Mouse (Mus musculus): ENCODE results near the gene Slc22a12. TPM values are rescaled to one million over a fixed set of nuclear protein-coding genes. Genes with fewer than 3 reads are reported as not detected.

Slc22a12 gene
- 0.10 TPM in 1 of 2 replicates, not detected in the other for polyA plus RNA-seq (2015; fragmentation: Nextera tagmentation; extraction: Ambion mirVana)

DNA sequence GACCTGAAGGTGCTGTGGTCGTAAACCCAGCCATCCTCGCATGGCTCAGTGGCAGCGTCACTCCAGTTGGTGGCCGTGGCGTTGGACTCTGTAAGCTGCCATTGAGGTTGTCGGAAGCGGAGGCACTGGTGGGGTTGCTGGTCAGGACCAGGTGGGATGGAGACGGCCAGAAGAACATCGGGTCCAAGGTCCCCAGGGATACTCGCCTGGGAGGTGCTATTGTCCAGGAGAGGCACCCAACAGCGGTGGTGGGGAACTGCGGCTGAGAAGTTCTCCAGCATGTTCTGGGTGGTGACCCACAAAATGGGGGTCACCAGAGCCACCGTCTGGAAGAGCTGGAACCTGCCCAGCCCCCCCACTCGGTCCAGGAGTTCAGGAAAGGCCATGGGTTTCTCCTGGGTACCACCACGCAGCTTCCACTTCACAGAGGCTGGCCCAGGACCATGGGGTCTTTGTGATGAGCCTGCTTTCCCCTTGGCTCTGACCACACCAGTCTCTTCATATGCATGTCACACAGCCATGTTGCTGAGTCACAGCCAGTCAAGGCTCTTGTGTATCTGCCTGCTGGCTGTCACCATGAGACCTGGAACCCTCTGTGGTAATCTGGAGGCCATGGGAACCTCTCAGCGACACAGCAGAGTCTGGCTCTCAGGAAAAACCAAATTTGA is at the start of gene Slc22a12:
TSS of gene Slc22a12 (minus strand) at position 666 of the 668 bp plus-strand sequence.
- H3K4me1 ChIP-seq: no peaks in the 10 kb centered on the region
- ATAC-seq (replicated peaks): no peak
- H3K36me3 ChIP-seq: no peaks in the 10 kb centered on the region
- H3K4me2 ChIP-seq (replicated peaks): no peak within 1 kb of the TSS
- H3K9me3 ChIP-seq: no peaks in the 10 kb centered on the region
- no peak within 1 kb of the TSS for H3K27ac ChIP-seq (replicated peaks)
- WGBS: 92% methylated on average over 16 of the region's 16 CpGs
- no peak within 1 kb of the TSS for H3K9ac ChIP-seq (replicated peaks)
- H3K4me3 ChIP-seq: no peak within 1 kb of the TSS
- H3K27me3 ChIP-seq: no peaks in the 10 kb centered on the region

DNA sequence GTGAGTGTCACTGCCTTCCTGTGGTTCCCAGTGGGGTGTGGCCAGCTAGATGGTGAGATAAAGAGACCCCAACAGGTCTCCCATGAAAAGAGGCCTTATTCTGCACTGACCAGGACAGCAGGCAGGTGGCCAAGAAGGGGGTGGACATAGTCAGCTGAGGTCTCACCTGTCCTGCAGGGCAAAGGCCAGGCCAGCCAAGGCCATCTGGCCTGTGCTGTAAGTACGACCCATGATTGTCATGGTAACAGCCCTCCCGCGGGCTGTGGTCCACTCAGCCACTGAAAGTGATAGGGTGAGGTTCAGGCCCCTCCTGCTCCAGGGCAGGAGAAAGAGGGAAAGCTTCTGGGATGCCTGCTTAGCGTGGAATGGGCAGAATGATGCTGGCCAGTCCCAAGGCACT is 29.2 kb upstream of the Slc22a12 start:
- Histone ChIP-seq H3K9ac (replicated peaks) (no peak overlapping the region), H3K36me3 (no peaks in the 10 kb centered on the region), H3K9me3 (no peaks in the 10 kb centered on the region), H3K27me3 (no peaks in the 10 kb centered on the region), H3K4me2 (replicated peaks) (no peak overlapping the region), H3K27ac (replicated peaks) (no peak overlapping the region), H3K4me1 (peaks cover 4% of the 10 kb centered on the region), H3K4me3 (no peak overlapping the region)
- ATAC-seq (replicated peaks): no peak
- 39% methylated on average over 4 of the region's 4 CpGs for WGBS

DNA sequence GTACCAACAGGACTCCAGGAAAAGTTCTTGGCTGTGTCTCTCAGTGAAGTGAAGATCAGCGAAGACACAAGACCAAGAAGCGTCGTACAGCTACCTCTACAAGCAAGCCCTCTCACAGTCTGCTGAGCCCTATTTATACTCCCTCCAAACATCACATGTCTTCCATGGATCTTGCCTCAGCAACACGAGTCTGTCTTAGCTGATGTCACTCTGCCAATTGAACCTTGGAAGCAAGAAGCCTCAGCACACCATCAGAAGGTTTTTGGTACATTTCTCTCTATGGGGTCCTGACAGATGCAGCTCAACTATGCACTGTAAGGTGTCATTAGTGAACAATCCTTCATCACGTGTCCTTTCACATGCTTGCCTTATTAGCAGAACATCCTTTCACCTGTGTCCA is 28.6 kb upstream of the Slc22a12 start:
- no peak for ATAC-seq (replicated peaks)
- Histone ChIP-seq H3K27ac (replicated peaks) (no peak overlapping the region), H3K4me2 (replicated peaks) (no peak overlapping the region), H3K4me1 (no peaks in the 10 kb centered on the region), H3K36me3 (no peaks in the 10 kb centered on the region), H3K9ac (replicated peaks) (no peak overlapping the region), H3K4me3 (no peak overlapping the region), H3K27me3 (no peaks in the 10 kb centered on the region), H3K9me3 (no peaks in the 10 kb centered on the region)
- 73% methylated on average over 5 of the region's 5 CpGs for WGBS

DNA sequence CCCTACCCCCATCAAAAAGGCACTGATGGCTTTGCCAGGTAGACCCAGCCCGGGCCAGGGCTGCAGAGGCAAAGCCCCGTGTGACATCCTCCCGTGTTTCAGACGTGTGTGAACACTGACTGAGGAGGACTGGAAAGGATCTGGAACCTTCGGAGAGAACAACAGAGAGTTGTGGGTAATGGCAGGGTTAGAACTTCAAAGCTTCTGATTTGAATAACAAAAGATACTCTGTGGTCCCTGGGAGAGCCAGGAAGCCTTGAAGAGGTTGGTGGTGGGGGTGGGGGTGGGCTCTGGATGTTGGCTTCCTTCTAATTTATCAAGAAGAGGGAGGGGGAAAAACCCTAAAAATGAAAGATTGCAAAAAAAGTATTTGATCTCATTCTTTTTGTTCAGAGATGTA is 26.7 kb upstream of the Slc22a12 start:
- Histone ChIP-seq H3K4me3 (no peak overlapping the region), H3K27ac (replicated peaks) (no peak overlapping the region)
- WGBS: 25% methylated on average over 5 of the region's 5 CpGs

DNA sequence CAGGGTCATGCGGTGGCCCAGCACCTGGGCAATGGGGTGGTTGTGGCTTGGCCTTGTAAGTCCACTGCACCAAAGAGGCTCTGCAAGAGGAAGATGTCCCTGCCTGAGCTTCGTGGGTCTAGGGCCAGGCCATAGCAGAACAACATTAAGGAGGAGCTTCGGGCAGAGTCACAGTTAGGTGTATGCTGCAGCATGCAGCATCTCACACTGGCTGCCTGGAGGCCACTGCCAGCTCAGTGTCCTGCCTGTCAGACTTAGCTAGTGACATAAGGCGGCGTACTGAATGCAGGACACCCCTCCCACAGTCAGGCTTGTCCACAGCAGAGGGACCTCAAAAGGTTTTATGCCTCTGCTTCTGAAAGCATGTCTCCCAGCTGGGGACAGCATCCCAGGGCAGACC is 26.2 kb upstream of the Slc22a12 start:
- H3K36me3 ChIP-seq: no peaks in the 10 kb centered on the region
- WGBS: 76% methylated on average over 5 of the region's 5 CpGs
- H3K4me1 ChIP-seq: no peaks in the 10 kb centered on the region
- no peak for ATAC-seq (replicated peaks)
- H3K9ac ChIP-seq (replicated peaks): no peak overlapping the region
- H3K27ac ChIP-seq (replicated peaks): no peak overlapping the region
- no peaks in the 10 kb centered on the region for H3K9me3 ChIP-seq
- no peaks in the 10 kb centered on the region for H3K27me3 ChIP-seq
- no peak overlapping the region for H3K4me2 ChIP-seq (replicated peaks)
- no peak overlapping the region for H3K4me3 ChIP-seq

More for the DNA sequence above, 26.7 kb upstream of the Slc22a12 start:
- no peak overlapping the region for H3K4me2 ChIP-seq (replicated peaks)
- H3K4me1 ChIP-seq: no peaks in the 10 kb centered on the region
- no peaks in the 10 kb centered on the region for H3K27me3 ChIP-seq
- no peaks in the 10 kb centered on the region for H3K9me3 ChIP-seq
- no peak overlapping the region for H3K9ac ChIP-seq (replicated peaks)
- H3K36me3 ChIP-seq: no peaks in the 10 kb centered on the region
- no peak for ATAC-seq (replicated peaks)

DNA sequence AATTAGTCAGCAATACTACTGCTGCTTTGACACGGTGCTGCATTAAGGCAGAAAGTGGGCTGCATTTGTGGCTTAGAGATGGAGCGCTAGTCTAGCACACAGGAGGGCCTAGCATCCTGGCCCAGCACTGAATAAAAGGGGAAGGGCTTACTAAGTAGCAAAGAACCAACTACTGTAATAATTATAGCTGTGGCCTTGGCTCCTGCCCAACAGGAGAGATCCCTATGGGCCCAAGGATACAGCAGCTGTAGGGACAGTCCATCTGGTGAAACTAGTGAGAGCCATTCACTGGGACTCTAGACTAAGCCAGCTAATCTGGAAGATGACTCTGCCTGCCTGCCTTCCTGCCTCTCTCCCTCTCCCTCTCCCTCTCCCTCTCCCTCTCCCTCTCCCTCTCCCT is 23.6 kb upstream of the Slc22a12 start:
- Histone ChIP-seq H3K27me3 (no peaks in the 10 kb centered on the region), H3K9me3 (no peaks in the 10 kb centered on the region), H3K4me2 (replicated peaks) (no peak overlapping the region), H3K36me3 (no peaks in the 10 kb centered on the region), H3K4me1 (no peaks in the 10 kb centered on the region), H3K9ac (replicated peaks) (no peak overlapping the region), H3K27ac (replicated peaks) (no peak overlapping the region), H3K4me3 (no peak overlapping the region)
- ATAC-seq (replicated peaks): no peak
- WGBS: 51% methylated on average over 2 of the region's 2 CpGs

DNA sequence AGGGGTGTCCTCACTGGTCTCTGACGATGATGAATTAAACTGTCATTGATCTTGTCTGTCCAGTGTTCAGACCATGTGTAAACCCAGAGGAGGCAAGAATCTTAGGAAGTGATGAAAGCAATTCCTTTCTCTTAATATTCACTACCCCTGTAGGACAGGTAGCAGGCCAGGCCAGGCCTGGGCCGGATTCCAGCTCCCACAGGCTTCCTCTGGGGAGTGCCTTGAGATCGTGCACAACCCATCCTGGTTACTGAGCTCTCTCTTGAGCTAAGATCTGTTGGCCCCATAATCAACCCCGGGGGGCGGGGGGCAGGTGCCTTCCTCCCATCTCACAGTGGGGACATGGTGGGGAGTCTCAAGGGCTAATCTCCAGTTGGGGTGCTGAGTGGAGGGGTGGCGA is 22.3 kb upstream of the Slc22a12 start:
- H3K27me3 ChIP-seq: no peaks in the 10 kb centered on the region
- no peaks in the 10 kb centered on the region for H3K36me3 ChIP-seq
- H3K4me2 ChIP-seq (replicated peaks): no peak overlapping the region
- 88% methylated on average over 6 of the region's 6 CpGs for WGBS
- no peak overlapping the region for H3K9ac ChIP-seq (replicated peaks)
- H3K4me1 ChIP-seq: no peaks in the 10 kb centered on the region
- H3K4me3 ChIP-seq: no peak overlapping the region
- ATAC-seq (replicated peaks): no peak
- H3K9me3 ChIP-seq: no peaks in the 10 kb centered on the region
- no peak overlapping the region for H3K27ac ChIP-seq (replicated peaks)

DNA sequence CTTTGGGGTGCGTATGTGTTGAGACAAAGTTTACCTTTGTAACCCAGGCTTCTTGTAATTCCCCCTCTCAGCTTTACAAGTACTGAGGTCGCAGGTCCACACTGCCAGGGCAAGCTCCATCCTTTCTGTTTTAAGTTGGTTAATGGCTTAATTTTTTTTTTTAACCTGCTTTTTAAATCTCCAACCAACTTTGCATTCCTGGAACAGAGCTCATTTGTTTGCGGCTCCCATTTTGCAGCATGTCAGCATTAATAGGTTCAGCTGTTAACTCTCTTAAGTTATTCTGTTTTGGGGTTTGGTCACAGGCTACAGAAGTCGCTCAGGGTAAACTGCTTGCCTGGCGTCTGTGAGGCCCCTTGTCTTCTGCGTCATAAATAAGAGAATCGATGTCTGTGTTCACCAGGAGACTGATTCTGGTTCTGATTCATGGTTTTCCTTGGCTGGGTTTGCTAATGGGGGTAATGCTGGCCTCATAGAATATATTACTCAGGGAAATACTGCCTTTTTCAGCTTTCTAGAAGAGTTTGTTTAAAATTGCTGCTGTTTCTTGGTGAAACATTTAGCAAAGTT is 17.5 kb upstream of the Slc22a12 start:
- H3K4me1 ChIP-seq: no peaks in the 10 kb centered on the region
- H3K9ac ChIP-seq (replicated peaks): no peak overlapping the region
- no peaks in the 10 kb centered on the region for H3K27me3 ChIP-seq
- no peak overlapping the region for H3K4me3 ChIP-seq
- no peak overlapping the region for H3K27ac ChIP-seq (replicated peaks)
- WGBS: 70% methylated on average over 7 of the region's 7 CpGs
- no peak for ATAC-seq (replicated peaks)
- no peak overlapping the region for H3K4me2 ChIP-seq (replicated peaks)
- no peaks in the 10 kb centered on the region for H3K9me3 ChIP-seq
- no peaks in the 10 kb centered on the region for H3K36me3 ChIP-seq

DNA sequence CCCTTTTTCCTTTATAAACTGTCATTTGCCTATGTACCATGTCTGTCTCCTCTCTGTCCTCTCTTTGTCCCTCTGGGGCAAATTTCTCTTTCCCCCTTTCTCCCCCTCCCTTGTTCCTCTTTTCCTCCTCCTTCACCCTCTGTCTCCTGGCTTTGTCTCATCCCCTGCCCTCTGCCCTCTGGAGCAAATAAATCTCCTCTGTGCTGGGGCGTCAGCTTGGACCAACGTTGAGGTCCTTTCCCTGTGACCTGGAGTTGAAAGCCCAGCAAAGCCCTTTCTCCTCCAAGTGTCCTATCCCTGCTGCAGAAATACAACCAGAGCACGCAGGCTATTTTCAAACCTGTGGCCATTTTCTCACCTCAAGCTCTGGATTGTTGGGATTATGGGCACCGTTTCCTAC is 16.7 kb upstream of the Slc22a12 start:
- WGBS: 62% methylated on average over 4 of the region's 4 CpGs
- Histone ChIP-seq H3K27ac (replicated peaks) (no peak overlapping the region), H3K4me1 (no peaks in the 10 kb centered on the region), H3K4me2 (replicated peaks) (no peak overlapping the region), H3K9me3 (no peaks in the 10 kb centered on the region), H3K36me3 (no peaks in the 10 kb centered on the region), H3K27me3 (no peaks in the 10 kb centered on the region), H3K4me3 (no peak overlapping the region), H3K9ac (replicated peaks) (no peak overlapping the region)
- no peak for ATAC-seq (replicated peaks)

DNA sequence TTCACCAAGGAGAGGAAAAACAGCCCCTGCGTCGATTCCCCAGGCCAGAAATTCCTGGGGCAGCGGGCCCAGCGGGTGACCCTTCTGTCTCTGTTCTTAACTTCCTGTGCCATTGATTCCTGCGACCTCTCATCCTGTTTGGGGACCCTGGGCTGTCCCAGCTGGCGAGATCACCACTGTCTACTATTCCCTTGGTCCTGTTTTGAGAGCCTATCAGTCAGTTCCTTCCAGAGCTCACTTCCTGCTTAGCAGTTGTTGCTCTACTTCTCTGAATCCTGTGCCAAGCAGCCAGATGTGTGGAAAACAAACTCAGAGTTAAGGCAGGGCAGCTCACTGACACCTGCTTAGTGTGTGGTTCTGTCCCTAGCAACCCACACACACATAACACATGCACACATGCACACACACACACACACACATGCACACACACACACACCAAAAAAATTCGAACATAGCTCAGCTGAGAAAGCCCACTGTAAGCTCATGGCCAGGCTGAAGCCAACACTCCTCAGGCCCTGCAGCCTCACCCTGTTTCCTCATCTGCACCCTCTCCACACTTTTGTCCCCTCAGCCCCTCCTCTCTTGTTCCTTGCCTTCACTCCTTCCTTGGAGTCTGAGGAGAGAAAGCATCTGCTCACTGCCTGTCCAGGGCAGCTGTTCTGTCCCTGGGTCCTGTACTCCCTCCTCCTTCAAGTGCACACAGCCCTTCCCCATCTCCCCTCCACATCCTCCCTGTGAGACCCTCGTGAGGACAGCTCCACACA is 11.2 kb upstream of the Slc22a12 start:
- WGBS: 38% methylated on average over 8 of the region's 8 CpGs
- no peak for ATAC-seq (replicated peaks)

DNA sequence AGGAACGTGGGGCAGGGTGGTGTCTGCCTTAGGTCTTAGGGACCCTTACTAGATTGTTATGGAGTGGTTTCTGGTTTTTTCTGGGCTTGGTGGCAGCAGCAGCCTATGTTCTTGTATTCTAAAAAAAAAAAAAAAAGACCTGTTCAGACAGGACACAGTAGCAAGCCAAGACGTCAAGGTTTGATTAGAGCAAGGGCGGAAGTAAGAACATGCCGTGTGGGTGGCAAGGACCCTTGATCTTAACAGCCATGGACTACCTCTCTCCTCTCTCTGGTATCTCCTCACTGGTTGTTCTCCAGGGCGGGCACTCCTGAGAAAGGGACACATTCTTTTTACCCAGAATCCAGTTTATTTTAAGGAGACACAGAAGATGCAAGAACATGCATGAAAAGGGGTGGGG is 10.3 kb upstream of the Slc22a12 start:
- 85% methylated on average over 5 of the region's 5 CpGs for WGBS
- Histone ChIP-seq H3K9me3 (no peaks in the 10 kb centered on the region), H3K4me2 (replicated peaks) (no peak overlapping the region), H3K9ac (replicated peaks) (no peak overlapping the region), H3K36me3 (no peaks in the 10 kb centered on the region), H3K4me1 (peaks cover 20% of the 10 kb centered on the region), H3K27me3 (no peaks in the 10 kb centered on the region), H3K4me3 (no peak overlapping the region), H3K27ac (replicated peaks) (no peak overlapping the region)
- ATAC-seq (replicated peaks): no peak

More for the DNA sequence above, 11.2 kb upstream of the Slc22a12 start:
- no peak overlapping the region for H3K27ac ChIP-seq (replicated peaks)
- no peak overlapping the region for H3K4me2 ChIP-seq (replicated peaks)
- H3K4me1 ChIP-seq: peaks cover 12% of the 10 kb centered on the region
- H3K9ac ChIP-seq (replicated peaks): no peak overlapping the region
- H3K36me3 ChIP-seq: no peaks in the 10 kb centered on the region
- H3K4me3 ChIP-seq: no peak overlapping the region
- H3K27me3 ChIP-seq: no peaks in the 10 kb centered on the region
- H3K9me3 ChIP-seq: no peaks in the 10 kb centered on the region

DNA sequence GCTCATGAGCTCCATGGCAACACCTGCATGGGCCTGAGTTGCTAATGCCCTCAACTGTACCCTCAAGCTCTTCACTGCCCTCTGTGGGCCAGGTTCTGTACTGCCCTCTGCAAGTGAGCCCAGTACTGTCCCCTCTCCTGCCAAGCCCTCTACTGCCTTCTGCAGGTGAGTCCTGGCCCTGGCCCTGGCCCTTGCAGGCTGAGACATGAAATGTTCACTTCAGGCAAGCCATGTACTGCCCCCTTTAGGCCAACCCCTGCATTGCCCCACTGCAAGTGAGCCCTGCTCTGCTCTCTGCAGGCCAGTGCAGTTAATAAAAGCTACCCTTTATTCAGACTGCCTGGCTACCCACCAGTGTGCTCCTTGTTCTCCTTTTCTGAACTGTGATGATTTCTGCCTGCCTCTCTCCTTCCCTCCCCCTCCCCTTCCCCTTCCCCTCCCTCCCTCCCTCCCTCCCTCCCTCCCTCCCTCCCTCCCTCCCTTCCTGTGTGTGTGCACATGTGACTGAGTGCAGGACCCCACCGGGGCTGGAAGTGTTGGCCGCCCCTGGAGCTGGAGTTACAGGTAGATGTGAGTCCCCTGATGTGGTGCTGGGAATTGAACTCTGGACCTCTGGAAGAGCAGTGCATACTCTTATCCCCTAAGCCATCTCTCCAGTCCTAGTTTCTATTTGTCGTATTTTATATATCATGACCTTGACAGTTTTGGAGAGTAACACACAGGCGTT is 9.6 kb upstream of the Slc22a12 start:
- no peak overlapping the region for H3K27ac ChIP-seq (replicated peaks)
- no peak for ATAC-seq (replicated peaks)
- no peaks in the 10 kb centered on the region for H3K27me3 ChIP-seq
- no peak overlapping the region for H3K4me3 ChIP-seq
- no peak overlapping the region for H3K4me2 ChIP-seq (replicated peaks)
- H3K4me1 ChIP-seq: peaks cover 21% of the 10 kb centered on the region
- WGBS: 88% methylated on average over 4 of the region's 4 CpGs
- no peak overlapping the region for H3K9ac ChIP-seq (replicated peaks)
- no peaks in the 10 kb centered on the region for H3K36me3 ChIP-seq
- no peaks in the 10 kb centered on the region for H3K9me3 ChIP-seq

All from forebrain, embryonic 15.5 days (tissue).